Mouse (Mus musculus) 3T3-L1 (cell line): ENCODE data around the gene Ovca2.
"Not testable (repeated sequence)": the region's sequence is repeated elsewhere in the genome, so short reads cannot be mapped to it uniquely, and the experiment has no call there.

Experiments
- DNase-seq: peaks from one replicate; pipeline ENCODE4 v3.0.0-alpha.2; 2015; ENCODE audit warnings: low read depth, low spot score

Ovca2 gene

GRCm38 (mm10) chr11:75194850-75195461 lies 16.3 kb upstream of the Ovca2 start:
- no peak for DNase-seq

GRCm38 (mm10) chr11:75194121-75194849 lies 15.7 kb upstream of the Ovca2 start:
- no peak for DNase-seq

- DNase-seq, result no peak
These were observed 14.8 kb upstream of the Ovca2 start, which contains the start of gene Rtn4rl1 for GRCm38 (mm10) chr11:75193256-75194071. Rtn4rl1 (plus strand) TSS chr11:75193783.

DNA sequence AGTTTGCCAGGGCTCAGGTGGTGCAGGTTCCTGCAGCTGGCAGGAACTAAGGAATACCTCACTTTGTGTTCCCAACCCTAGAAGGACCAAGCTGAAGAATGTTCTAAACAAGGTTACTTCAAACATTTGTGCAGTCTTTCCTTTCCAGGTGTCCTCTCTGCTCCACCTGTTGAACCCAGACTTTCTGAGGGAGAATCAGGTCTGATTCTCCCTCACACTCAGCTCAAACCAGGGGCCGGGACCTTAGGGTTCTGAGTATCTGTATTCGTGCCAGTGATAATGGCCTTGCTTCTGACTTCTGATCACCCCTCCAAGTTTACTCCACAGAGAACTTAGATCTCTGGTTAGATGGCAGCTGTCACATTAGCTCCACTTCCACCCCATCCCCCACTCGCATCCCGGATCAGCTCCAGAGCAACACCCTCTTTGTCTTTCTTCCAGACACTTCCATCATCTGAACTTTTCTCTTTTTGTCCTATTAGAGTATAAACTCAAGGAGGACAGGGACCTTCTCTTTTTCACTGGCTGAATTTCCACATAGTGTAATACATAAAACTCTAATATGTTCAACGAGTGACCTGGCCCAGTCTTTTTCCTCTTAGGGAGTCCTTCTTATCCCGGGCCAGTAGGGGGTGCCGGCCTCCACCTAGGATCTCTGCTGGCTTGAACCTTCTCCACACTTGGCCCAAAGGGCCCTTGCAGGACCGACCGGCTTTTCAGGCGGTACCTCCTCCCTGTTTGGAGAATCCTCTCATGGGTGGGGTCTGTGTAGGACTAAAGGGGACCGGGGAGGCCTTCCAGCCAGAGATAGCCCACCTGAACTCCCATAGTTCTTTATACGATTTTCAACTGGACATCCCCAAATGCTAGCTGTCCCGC lies 13.9 kb upstream of the Ovca2 start:
- DNase-seq, result peak; percentile 85

- no peak for DNase-seq
These were observed 13.2 kb upstream of the Ovca2 start for GRCm38 (mm10) chr11:75191841-75192240.

- DNase-seq, result no peak
These were observed 12.3 kb upstream of the Ovca2 start, which contains the start of gene Dph1 for GRCm38 (mm10) chr11:75190905-75191441. Dph1 (minus strand) TSS chr11:75191241.

DNA sequence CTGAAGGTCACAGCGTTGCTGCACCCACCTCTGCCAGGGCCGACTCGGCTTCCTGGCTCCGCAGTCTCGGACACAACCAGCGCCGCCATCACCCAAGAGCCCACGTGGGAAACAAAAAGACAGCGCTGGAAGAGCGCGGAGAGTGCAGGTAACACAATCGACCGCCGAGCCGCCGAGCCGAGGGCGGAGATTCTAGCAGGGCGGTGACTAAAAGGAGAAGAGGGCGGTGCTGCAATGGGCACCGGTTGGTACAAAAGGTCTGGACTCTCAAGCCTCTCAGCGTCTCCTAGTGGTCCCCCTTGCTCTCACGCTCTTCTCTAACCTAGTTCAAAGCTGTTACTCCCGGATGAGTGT lies 11.7 kb upstream of the Ovca2 start:
- DNase-seq, result peak; percentile 92

DNA sequence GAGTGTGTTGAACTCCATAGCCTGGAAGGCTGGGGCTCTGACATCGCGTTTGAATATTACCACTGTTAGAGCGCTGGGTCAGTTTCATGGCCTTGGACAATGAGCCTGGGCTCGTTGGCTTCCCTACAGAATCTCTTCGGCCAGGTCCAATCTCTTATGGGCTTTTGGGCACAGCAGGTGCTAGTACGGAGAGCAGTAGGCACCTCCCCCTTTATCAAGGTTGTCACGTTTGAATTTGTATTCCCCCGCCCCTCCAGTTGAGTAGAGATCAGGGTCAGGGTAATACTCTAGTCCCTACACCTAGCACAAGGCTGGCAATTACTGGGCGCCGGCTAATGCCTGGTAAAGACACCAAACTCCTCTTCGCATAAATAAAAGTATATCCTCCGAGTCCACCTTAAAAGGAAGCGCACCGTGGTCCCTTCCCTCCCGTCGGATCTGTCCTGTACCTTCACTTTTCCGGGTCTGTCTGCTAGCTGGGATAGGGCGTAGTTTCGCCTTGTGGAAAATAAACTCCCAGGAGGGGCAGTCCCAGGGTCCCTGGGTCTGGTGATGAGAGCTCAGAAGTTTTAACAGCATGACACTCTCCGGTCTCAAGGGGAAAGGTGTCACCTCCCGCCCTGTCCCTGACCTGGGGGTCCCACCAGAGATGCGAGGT lies 11.2 kb upstream of the Ovca2 start:
- peak; percentile 26 for DNase-seq

GRCm38 (mm10) chr11:75184986-75185385 lies 6.4 kb upstream of the Ovca2 start:
- DNase-seq, result peak; percentile 60

DNA sequence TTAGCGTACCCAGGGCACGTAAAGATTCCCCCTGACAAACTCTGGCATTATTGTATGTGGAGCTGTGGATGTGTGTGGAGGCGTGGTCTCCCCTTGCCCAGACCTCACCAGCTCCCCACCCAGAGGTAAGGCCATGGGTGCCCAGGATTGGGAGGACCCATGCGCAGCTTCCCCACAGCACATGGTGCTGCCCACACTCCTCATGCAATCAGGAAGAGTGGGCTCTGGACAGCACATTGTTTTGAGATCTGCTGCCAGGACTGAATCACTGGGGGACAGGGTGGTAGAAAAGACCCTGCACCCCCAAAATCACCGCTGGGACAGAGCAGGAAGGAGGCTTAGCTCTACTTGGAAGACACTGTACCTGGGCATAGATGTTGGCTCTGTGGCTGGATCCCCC lies 5.9 kb upstream of the Ovca2 start:
- DNase-seq, result no peak

- DNase-seq, result no peak
These were observed 5.4 kb upstream of the Ovca2 start for GRCm38 (mm10) chr11:75183917-75184570.

- no peak for DNase-seq
These were observed 624 bp downstream of the Ovca2 start for GRCm38 (mm10) chr11:75178011-75178410.

DNA sequence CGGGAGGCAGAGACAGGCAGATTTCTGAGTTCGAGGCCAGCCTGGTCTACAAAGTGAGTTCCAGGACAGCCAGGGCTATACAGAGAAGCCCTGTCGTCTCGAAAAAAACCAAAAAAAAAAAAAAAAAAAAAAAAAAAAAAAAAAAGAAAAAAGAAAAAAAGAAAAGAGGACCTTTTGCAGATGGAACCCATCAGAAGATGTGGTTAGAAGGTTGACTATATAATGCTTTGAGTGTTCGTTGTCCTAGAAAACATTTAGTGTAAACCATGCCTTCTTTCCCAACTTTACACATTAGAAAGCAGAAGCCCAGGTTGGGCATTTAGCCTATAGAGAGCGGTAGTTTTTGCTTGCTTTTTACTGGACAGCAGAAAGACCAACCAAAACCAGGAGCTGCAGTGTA lies 4.1 kb downstream of the Ovca2 start:
- not testable (repeated sequence) for DNase-seq

- no peak for DNase-seq
These were observed 4.9 kb downstream of the Ovca2 start for GRCm38 (mm10) chr11:75173799-75174165.

DNA sequence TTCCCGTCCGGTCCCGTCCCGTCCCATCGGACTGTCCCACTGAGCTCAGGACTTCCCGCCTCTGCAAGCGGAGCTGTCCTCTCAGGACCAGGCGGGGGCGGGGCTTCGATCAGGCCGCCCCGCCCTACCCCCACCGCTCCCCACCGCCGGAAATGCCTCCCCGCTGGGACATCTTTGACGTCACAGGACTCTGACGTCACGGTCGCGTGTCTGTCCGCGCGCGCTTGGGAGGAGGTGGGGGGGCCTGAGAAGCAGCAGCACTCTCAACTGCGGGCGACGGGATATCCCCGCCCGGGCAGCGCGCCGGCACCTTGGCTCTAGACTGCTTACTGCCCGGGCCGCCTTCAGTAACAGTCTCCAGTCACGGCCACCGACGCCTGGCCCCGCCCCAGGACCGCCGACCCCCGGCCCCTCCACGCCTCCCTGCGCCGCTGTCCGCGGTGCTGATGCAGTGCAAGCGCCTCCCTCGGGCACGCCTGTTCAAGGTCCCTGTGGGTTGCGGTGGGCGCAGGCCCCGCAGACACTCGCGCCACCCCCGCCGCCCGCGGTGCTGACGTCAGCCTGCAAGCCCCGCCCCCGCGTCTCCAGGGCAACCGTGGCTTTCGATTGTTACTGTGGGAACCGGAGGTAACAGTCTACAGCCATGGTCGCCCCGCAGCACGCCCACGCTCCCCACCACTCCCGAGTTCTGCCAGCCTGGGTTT lies 5.4 kb downstream of the Ovca2 start:
- peak; percentile 47 for DNase-seq

- no peak for DNase-seq
These were observed 6.2 kb downstream of the Ovca2 start for GRCm38 (mm10) chr11:75172151-75173094.

DNA sequence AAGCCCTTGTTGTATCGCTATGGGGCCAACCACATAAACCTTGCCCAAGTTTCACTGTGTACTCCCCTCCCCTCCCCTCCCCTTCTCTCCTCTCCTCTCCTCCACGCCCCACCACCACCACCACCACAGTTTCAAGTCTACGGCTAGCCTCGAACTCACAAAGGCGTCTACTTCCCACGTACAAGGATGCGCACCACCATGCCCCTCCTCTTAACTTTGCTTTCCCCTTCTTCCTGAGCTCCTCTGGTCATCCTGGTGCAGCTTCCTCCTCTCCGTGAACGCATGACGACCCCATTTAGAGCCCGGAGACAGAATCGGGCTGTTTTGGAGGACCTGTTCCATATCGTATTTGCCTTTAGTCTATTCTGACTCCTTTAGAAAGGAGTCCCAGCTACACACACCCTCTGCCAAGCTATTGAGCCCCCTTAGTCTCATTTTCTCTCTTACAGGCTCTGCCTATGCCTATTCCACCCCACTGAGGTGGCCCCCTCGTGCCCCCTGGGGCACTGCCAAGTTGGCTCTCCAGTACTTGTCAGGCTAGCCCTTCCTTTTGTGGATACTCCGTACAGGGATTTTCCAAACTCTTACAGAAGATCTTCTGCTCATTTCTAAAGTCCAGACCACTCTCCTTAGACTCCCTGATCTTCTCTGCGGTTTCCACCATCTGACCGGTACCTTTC lies 7.3 kb downstream of the Ovca2 start:
- no peak for DNase-seq
